Mouse (Mus musculus) limb, embryonic 11.5 days (tissue): ENCODE data around the gene Kdm4c. TPM values are rescaled to one million over a fixed set of nuclear protein-coding genes. Genes with fewer than 3 reads are reported as not detected.
A peak's percentile ranks its signal among the peaks of the same experiment; 100 is the strongest.
"Not testable (repeated sequence)": the region's sequence is repeated elsewhere in the genome, so short reads cannot be mapped to it uniquely, and the experiment has no call there.

Source experiments
- ATAC-seq: fragments of 200-750 bp; cut with Nextera tagmentation; 2 replicates; pipeline ENCODE4 v1.8.0; 2017; ENCODE audit warnings: low read depth; ENCODE audit not compliant: insufficient number of reproducible peaks, low FRiP score, low TSS enrichment
- DNase-seq: peaks from one replicate; pipeline ENCODE4 v3.0.0-alpha.2; 2015; ENCODE audit warnings: low spot score
- H3K27ac ChIP-seq: fragments of 300-500 bp; sonication (generic); replicated peaks from 2 replicates; pipeline ENCODE4 v1.5.1; 2014; ENCODE audit warnings: low read depth, mild to moderate bottlenecking, low read length
- H3K27me3 ChIP-seq: fragments of 300-500 bp; sonication (generic); 2 replicates; pipeline ENCODE4 v1.6.1; 2014; ENCODE audit warnings: mild to moderate bottlenecking, low read length, mixed read lengths; ENCODE audit not compliant: control insufficient read depth, insufficient read depth
- H3K36me3 ChIP-seq: fragments of 300-500 bp; sonication (generic); 2 replicates; pipeline ENCODE4 v1.6.1; 2014; ENCODE audit warnings: mild to moderate bottlenecking, low read length, moderate library complexity, mixed read lengths; ENCODE audit not compliant: control insufficient read depth, insufficient read depth
- H3K4me1 ChIP-seq: fragments of 300-500 bp; sonication (generic); 2 replicates; pipeline ENCODE4 v1.6.1; 2014; ENCODE audit warnings: low read length, mixed read lengths; ENCODE audit not compliant: control insufficient read depth, insufficient read depth
- H3K4me2 ChIP-seq: fragments of 300-500 bp; sonication (generic); 2 replicates; pipeline ENCODE4 v1.6.1; 2014; ENCODE audit warnings: low read depth, mild to moderate bottlenecking, moderate library complexity; ENCODE audit not compliant: severe bottlenecking
- H3K4me3 ChIP-seq: fragments of 300-500 bp; sonication (generic); 2 replicates; pipeline ENCODE4 v1.5.1; 2014; ENCODE audit warnings: low read depth, low read length
- H3K9ac ChIP-seq: fragments of 300-500 bp; sonication (generic); 2 replicates; pipeline ENCODE4 v1.6.1; 2014; ENCODE audit warnings: mild to moderate bottlenecking, low read length
- H3K9me3 ChIP-seq: fragments of 300-500 bp; sonication (generic); 2 replicates; pipeline ENCODE4 v1.6.1; 2016; ENCODE audit warnings: low read length; ENCODE audit not compliant: control insufficient read depth
- WGBS: fragments of 180-500 bp; shearing (Covaris S2); extraction: QIAGEN DNeasy Blood & Tissue Kit; methylation state at CpG from one replicate; pipeline ENCODE4 v1.1.7; 2014; 5-methylcytosine and 5-hydroxymethylcytosine counted together
- polyA plus RNA-seq: library from polyadenylated mRNA; unstranded; fragments of >200 nt; fragmentation: Nextera tagmentation; extraction: Ambion mirVana; gene quantifications from 2 replicates; pipeline ENCODE4 v1.2.1, GENCODE M21; 2014

The Kdm4c gene
- polyA plus RNA-seq = 8.9 and 9.8 TPM in 2 replicates

GRCm38 (mm10) chr4:74242176-74242575, at the start of gene Kdm4c:
Kdm4c (plus strand) TSS chr4:74242497.
- WGBS = 76% methylated on average over 1 of the region's 1 CpGs
- DNase-seq = no peak
- no peak for ATAC-seq

GRCm38 (mm10) chr4:74201281-74201811, 41.0 kb upstream of the Kdm4c start:
- Histone ChIP-seq H3K4me2 (no peak overlapping the region), H3K36me3 (no peaks in the 10 kb centered on the region), H3K9ac (no peak overlapping the region), H3K4me3 (no peak overlapping the region), H3K4me1 (no peaks in the 10 kb centered on the region), H3K27ac (no peak overlapping the region), H3K27me3 (no peaks in the 10 kb centered on the region), H3K9me3 (no peaks in the 10 kb centered on the region)
- ATAC-seq (no peak), DNase-seq (no peak)

More at GRCm38 (mm10) chr4:74242176-74242575, at the start of gene Kdm4c:
- H3K9me3 ChIP-seq = no peaks in the 10 kb centered on the region
- H3K4me1 ChIP-seq = no peaks in the 10 kb centered on the region
- no peak within 1 kb of the TSS for H3K4me3 ChIP-seq
- H3K9ac ChIP-seq = no peak within 1 kb of the TSS
- no peak within 1 kb of the TSS for H3K4me2 ChIP-seq
- H3K27me3 ChIP-seq = no peaks in the 10 kb centered on the region
- H3K27ac ChIP-seq = no peak within 1 kb of the TSS
- no peaks in the 10 kb centered on the region for H3K36me3 ChIP-seq

- DNase-seq, H3K4me3 ChIP-seq, ATAC-seq, H3K27me3 ChIP-seq, H3K9ac ChIP-seq, H3K9me3 ChIP-seq, H3K27ac ChIP-seq, H3K36me3 ChIP-seq, H3K4me1 ChIP-seq, H3K4me2 ChIP-seq: not testable (repeated sequence)
- WGBS = 88% methylated on average over 1 of the region's 1 CpGs
Measured at GRCm38 (mm10) chr4:74221780-74222179, 20.5 kb upstream of the Kdm4c start.

- Histone ChIP-seq H3K27ac (no peak overlapping the region), H3K4me2 (no peak overlapping the region), H3K4me1 (no peaks in the 10 kb centered on the region), H3K4me3 (no peak overlapping the region), H3K9ac (no peak overlapping the region), H3K36me3 (no peaks in the 10 kb centered on the region), H3K9me3 (no peaks in the 10 kb centered on the region), H3K27me3 (no peaks in the 10 kb centered on the region)
- 33% methylated on average over 3 of the region's 3 CpGs for WGBS
- ATAC-seq (no peak), DNase-seq (no peak)
Measured at GRCm38 (mm10) chr4:74222360-74222759, 19.9 kb upstream of the Kdm4c start.

- DNase-seq = no peak
- Histone ChIP-seq H3K9me3 (no peaks in the 10 kb centered on the region), H3K27ac (no peak overlapping the region), H3K36me3 (no peaks in the 10 kb centered on the region), H3K4me1 (no peaks in the 10 kb centered on the region), H3K9ac (no peak overlapping the region), H3K4me3 (no peak overlapping the region), H3K4me2 (no peak overlapping the region), H3K27me3 (no peaks in the 10 kb centered on the region)
- WGBS = 69% methylated on average over 2 of the region's 2 CpGs
- no peak for ATAC-seq
Measured at GRCm38 (mm10) chr4:74224210-74224609, 18.1 kb upstream of the Kdm4c start.

- no peak for DNase-seq
- 0 out of 2 replicates have a peak, but pooled peaks have one; percentile 27 for ATAC-seq
- no peaks in the 10 kb centered on the region for H3K9me3 ChIP-seq
- H3K4me1 ChIP-seq = no peaks in the 10 kb centered on the region
- H3K27ac ChIP-seq = no peak overlapping the region
- H3K27me3 ChIP-seq = no peaks in the 10 kb centered on the region
- no peak overlapping the region for H3K4me2 ChIP-seq
- 79% methylated on average over 4 of the region's 4 CpGs for WGBS
- no peaks in the 10 kb centered on the region for H3K36me3 ChIP-seq
- H3K9ac ChIP-seq = no peak overlapping the region
- no peak overlapping the region for H3K4me3 ChIP-seq
Measured at GRCm38 (mm10) chr4:74230994-74231393, 11.3 kb upstream of the Kdm4c start.

- no peaks in the 10 kb centered on the region for H3K9me3 ChIP-seq
- WGBS = 75% methylated on average over 5 of the region's 5 CpGs
- H3K4me2 ChIP-seq = no peak overlapping the region
- no peaks in the 10 kb centered on the region for H3K4me1 ChIP-seq
- H3K27ac ChIP-seq = no peak overlapping the region
- ATAC-seq (0 out of 2 replicates have a peak, but pooled peaks have one; percentile 22), DNase-seq (peak; percentile 74)
- H3K27me3 ChIP-seq = no peaks in the 10 kb centered on the region
- no peak overlapping the region for H3K4me3 ChIP-seq
- H3K36me3 ChIP-seq = no peaks in the 10 kb centered on the region
- H3K9ac ChIP-seq = no peak overlapping the region
Measured at GRCm38 (mm10) chr4:74231405-74231804, 10.9 kb upstream of the Kdm4c start.

GRCm38 (mm10) chr4:74233534-74233933, 8.8 kb upstream of the Kdm4c start:
- Histone ChIP-seq H3K36me3 (no peaks in the 10 kb centered on the region), H3K27ac (no peak overlapping the region), H3K9ac (no peak overlapping the region), H3K9me3 (no peaks in the 10 kb centered on the region), H3K27me3 (no peaks in the 10 kb centered on the region), H3K4me1 (no peaks in the 10 kb centered on the region), H3K4me3 (no peak overlapping the region), H3K4me2 (no peak overlapping the region)
- WGBS = 88% methylated on average over 3 of the region's 3 CpGs
- ATAC-seq (no peak), DNase-seq (no peak)
